Mouse (Mus musculus): Measurements from ENCODE around the gene Ifit3b. TPM values are rescaled to one million over a fixed set of nuclear protein-coding genes. Genes with fewer than 3 reads are reported as not detected.

Gene Ifit3b
- total RNA-seq, 2 experiments from 2014 or later, result 0.43 to 0.81 TPM

Other genes with a start within 250 kb of the Ifit3b start
- gene Ch25h, start 132.8 kb upstream of the Ifit3b start, total RNA-seq (2021), result under 1 TPM; 0.32 to 0.36 TPM
- gene Lipa, start 80.5 kb upstream of the Ifit3b start, total RNA-seq (2021), result 10 to 100 TPM; 16.1 to 19.3 TPM
- 1 to 10 TPM; 3.2 to 4.3 TPM for gene Ifit2, start 57.3 kb upstream of the Ifit3b start, total RNA-seq (2021)
- 1 to 10 TPM in 1 of 2 experiments, under 1 TPM in 1; 0.95 to 1.2 TPM for gene Ifit3, start 24.4 kb upstream of the Ifit3b start, total RNA-seq (2021)
- gene Ifit1bl1, start 6.0 kb upstream of the Ifit3b start, total RNA-seq (2021), result 1 to 10 TPM; 1.3 to 1.4 TPM
- under 1 TPM; 0.16 to 0.19 TPM for gene Ifit1bl2, start 32.8 kb downstream of the Ifit3b start, total RNA-seq (2021)
- not detected for gene Ifit1, start 32.9 kb downstream of the Ifit3b start, total RNA-seq (2021)
- gene Slc16a12, start 139.3 kb downstream of the Ifit3b start, total RNA-seq (2021), result 1 to 10 TPM; 2.5 to 2.8 TPM